Mouse (Mus musculus) megakaryocyte, adult 5-6 weeks (primary cell): ENCODE data around the gene 4930544D05Rik. TPM values are rescaled to one million over a fixed set of nuclear protein-coding genes. Genes with fewer than 3 reads are reported as not detected.

Source experiments
- ATAC-seq: 2 replicates; pipeline ENCODE4 v1.8.0; 2016; ENCODE audit warnings: mild to moderate bottlenecking, inconsistent platforms; ENCODE audit not compliant: poor library complexity, severe bottlenecking
- total RNA-seq, 2 experiments: library from RNA; stranded (forward) in 1 of 2; stranded (reverse) in 1 of 2; fragments of 153-499, 151-499 nt in 1 of 2; fragments of 221-1000, 200-1000 nt in 1 of 2; gene quantifications; 2 replicates each; pipeline versions ENCODE4 v1.2.3 to v1.2.4; 2015 to 2017

The 4930544D05Rik gene
- total RNA-seq, 2 experiments from 2014 or later, result not detected

- peak; percentile 41 for ATAC-seq
Measured at GRCm38 (mm10) chr11:70597301-70597700, 18.3 kb upstream of the 4930544D05Rik start.

- peak; percentile 31; the same call in 1 of the 2 replicates for ATAC-seq
Measured at GRCm38 (mm10) chr11:70598451-70598953, 17.1 kb upstream of the 4930544D05Rik start.

- ATAC-seq, result peak; percentile 78
Measured at GRCm38 (mm10) chr11:70605024-70605566, 10.6 kb upstream of the 4930544D05Rik start.

- ATAC-seq, result no peak
Measured at GRCm38 (mm10) chr11:70606717-70607116, 8.9 kb upstream of the 4930544D05Rik start.

GRCm38 (mm10) chr11:70607611-70608010, 8.0 kb upstream of the 4930544D05Rik start:
- ATAC-seq, result no peak

GRCm38 (mm10) chr11:70608381-70609066, 7.1 kb upstream of the 4930544D05Rik start:
- no peak for ATAC-seq

GRCm38 (mm10) chr11:70610752-70611151, 4.9 kb upstream of the 4930544D05Rik start:
- ATAC-seq, result no peak

GRCm38 (mm10) chr11:70612505-70612904, 3.1 kb upstream of the 4930544D05Rik start:
- ATAC-seq, result no peak

GRCm38 (mm10) chr11:70615074-70615473, 574 bp upstream of the 4930544D05Rik start:
- peak; percentile 98 for ATAC-seq

GRCm38 (mm10) chr11:70619101-70619500, 3.5 kb downstream of the 4930544D05Rik start, which contains the start of gene Chrne:
Gene Chrne, minus strand, starts transcription at chr11:70619216.
- no peak for ATAC-seq

- peak; percentile 35; the same call in 1 of the 2 replicates for ATAC-seq
Measured at GRCm38 (mm10) chr11:70621972-70622814, 6.5 kb downstream of the 4930544D05Rik start.

GRCm38 (mm10) chr11:70623053-70623742, 7.5 kb downstream of the 4930544D05Rik start:
- ATAC-seq, result no peak

- peak; percentile 77 for ATAC-seq
Measured at GRCm38 (mm10) chr11:70625473-70625872, 9.8 kb downstream of the 4930544D05Rik start.

GRCm38 (mm10) chr11:70626877-70627276, 11.2 kb downstream of the 4930544D05Rik start:
- ATAC-seq, result no peak

- no peak for ATAC-seq
Measured at GRCm38 (mm10) chr11:70628431-70628830, 12.8 kb downstream of the 4930544D05Rik start.

GRCm38 (mm10) chr11:70629557-70629956, 13.9 kb downstream of the 4930544D05Rik start:
- ATAC-seq, result peak; percentile 70

GRCm38 (mm10) chr11:70630129-70630528, 14.5 kb downstream of the 4930544D05Rik start:
- ATAC-seq, result no peak

- ATAC-seq, result no peak
Measured at GRCm38 (mm10) chr11:70635601-70636000, 20.0 kb downstream of the 4930544D05Rik start.

- no peak for ATAC-seq
Measured at GRCm38 (mm10) chr11:70637764-70638163, 22.1 kb downstream of the 4930544D05Rik start.

GRCm38 (mm10) chr11:70638293-70638692, 22.6 kb downstream of the 4930544D05Rik start:
- no peak for ATAC-seq
